Mouse (Mus musculus): Measurements from ENCODE around the gene Trcg1.

GRCm38 (mm10) chr9:57251139-57251538 lies 14.8 kb downstream of the Trcg1 start:
- TF ChIP-seq CTCF (IDR thresholded peaks at IDR 0.05; ENCODE audit: insufficient read depth, low read depth, low read length) (no peak), POLR2A (IDR thresholded peaks at IDR 0.05; ENCODE audit: insufficient read depth, low read depth, low read length) (no peak)

Data from olfactory bulb, adult 2 months (tissue).